Mouse (Mus musculus): ENCODE measurements around the gene Ppm1a.

GRCm38 (mm10) chr12:72780136-72780535 is 22.9 kb downstream of the Ppm1a start:
- TF ChIP-seq CTCF (IDR thresholded peaks at IDR 0.05; ENCODE audit: borderline replicate concordance, insufficient read depth, low read depth, low read length) (no peak), POLR2A (IDR thresholded peaks at IDR 0.05; ENCODE audit: borderline replicate concordance, insufficient read depth, low read length) (no peak)
